Mouse (Mus musculus) neural tube, embryonic 10.5 days (tissue): Measurements from ENCODE around the gene Ccl27b.
"Not testable (repeated sequence)": the region's sequence is repeated elsewhere in the genome, so short reads cannot be mapped to it uniquely, and the experiment has no call there.

Experiments
- DNase-seq: peaks from one replicate; pipeline ENCODE4 v3.0.0-alpha.2; 2017; ENCODE audit warnings: low spot score; ENCODE audit errors: extremely low spot score

Ccl27b gene

GRCm38 (mm10) chr4:42654951-42655350, at the start of gene Ccl27b:
TSS of gene Ccl27b (plus strand) at chr4:42655251.
- DNase-seq: not testable (repeated sequence)

- not testable (repeated sequence) for DNase-seq
Measured at GRCm38 (mm10) chr4:42611895-42612294, 43.2 kb upstream of the Ccl27b start, which contains the start of gene Gm10591. TSS of gene Gm10591 (plus strand) at chr4:42612195.

GRCm38 (mm10) chr4:42629419-42629818, 25.6 kb upstream of the Ccl27b start, which contains the start of gene Gm2564:
TSS of gene Gm2564 (plus strand) at chr4:42629719.
- DNase-seq: not testable (repeated sequence)

GRCm38 (mm10) chr4:42661793-42662192, 6.7 kb downstream of the Ccl27b start, which contains the start of gene Il11ra2:
TSS of gene Il11ra2 (minus strand) at chr4:42661893.
- not testable (repeated sequence) for DNase-seq

- not testable (repeated sequence) for DNase-seq
Measured at GRCm38 (mm10) chr4:42675415-42675814, 20.4 kb downstream of the Ccl27b start.

GRCm38 (mm10) chr4:42679365-42679764, 24.3 kb downstream of the Ccl27b start:
- not testable (repeated sequence) for DNase-seq

- DNase-seq: not testable (repeated sequence)
Measured at GRCm38 (mm10) chr4:42680374-42681356, 25.6 kb downstream of the Ccl27b start.

- not testable (repeated sequence) for DNase-seq
Measured at GRCm38 (mm10) chr4:42681473-42682182, 26.6 kb downstream of the Ccl27b start.

GRCm38 (mm10) chr4:42682183-42682524, 27.1 kb downstream of the Ccl27b start:
- DNase-seq: not testable (repeated sequence)
